Mouse (Mus musculus) hindbrain, embryonic 11.5 days (tissue): ENCODE results near the gene Pkdrej. TPM values are rescaled to one million over a fixed set of nuclear protein-coding genes. Genes with fewer than 3 reads are reported as not detected.

Experiments used
- ATAC-seq: fragments of 200-750 bp; cut with Nextera tagmentation; 2 replicates; pipeline ENCODE4 v1.8.0; 2017; ENCODE audit warnings: mild to moderate bottlenecking, moderate TSS enrichment, moderate library complexity; ENCODE audit not compliant: low FRiP score
- DNase-seq: peaks from one replicate; pipeline ENCODE4 v3.0.0-alpha.2; 2015; ENCODE audit warnings: low spot score
- H3K27ac ChIP-seq: fragments of 300-500 bp; sonication (generic); 2 replicates; pipeline ENCODE4 v1.5.1; 2014; ENCODE audit warnings: mild to moderate bottlenecking, low read depth, low read length
- H3K27me3 ChIP-seq: fragments of 300-500 bp; sonication (generic); 2 replicates; pipeline ENCODE4 v1.6.1; 2014; ENCODE audit warnings: mild to moderate bottlenecking, low read length, moderate library complexity, mixed read lengths; ENCODE audit not compliant: control insufficient read depth, insufficient read depth
- H3K36me3 ChIP-seq: fragments of 300-500 bp; sonication (generic); 2 replicates; pipeline ENCODE4 v1.6.1; 2014; ENCODE audit warnings: mild to moderate bottlenecking, low read length, moderate library complexity, mixed read lengths; ENCODE audit not compliant: control insufficient read depth, insufficient read depth
- H3K4me1 ChIP-seq: fragments of 300-500 bp; sonication (generic); replicated peaks from 2 replicates; pipeline ENCODE4 v1.6.1; 2014; ENCODE audit warnings: low read length, mixed read lengths; ENCODE audit not compliant: control insufficient read depth, insufficient read depth
- H3K4me2 ChIP-seq: fragments of 300-500 bp; sonication (generic); replicated peaks from 2 replicates; pipeline ENCODE4 v1.6.1; 2014; ENCODE audit warnings: mild to moderate bottlenecking, low read depth, low read length
- H3K4me3 ChIP-seq: fragments of 300-500 bp; sonication (generic); 2 replicates; pipeline ENCODE4 v1.5.1; 2014; ENCODE audit warnings: low read depth, low read length
- H3K9ac ChIP-seq: fragments of 300-500 bp; sonication (generic); 2 replicates; pipeline ENCODE4 v1.6.1; 2014; ENCODE audit warnings: low read depth, low read length
- H3K9me3 ChIP-seq: fragments of 300-500 bp; sonication (generic); 2 replicates; pipeline ENCODE4 v1.6.1; 2016; ENCODE audit warnings: low read length; ENCODE audit not compliant: control insufficient read depth
- WGBS: fragments of 180-500 bp; shearing (Covaris S2); extraction: QIAGEN DNeasy Blood & Tissue Kit; methylation state at CpG from one replicate; pipeline ENCODE4 v1.1.7; 2014; 5-methylcytosine and 5-hydroxymethylcytosine counted together
- polyA plus RNA-seq: library from polyadenylated mRNA; unstranded; fragments of >200 nt; fragmentation: Nextera tagmentation; extraction: Ambion mirVana; gene quantifications from 2 replicates; pipeline ENCODE4 v1.2.1, GENCODE M21; 2014

Gene Pkdrej
- polyA plus RNA-seq, 1 experiment from 2014 or later: 0.02 TPM

DNA sequence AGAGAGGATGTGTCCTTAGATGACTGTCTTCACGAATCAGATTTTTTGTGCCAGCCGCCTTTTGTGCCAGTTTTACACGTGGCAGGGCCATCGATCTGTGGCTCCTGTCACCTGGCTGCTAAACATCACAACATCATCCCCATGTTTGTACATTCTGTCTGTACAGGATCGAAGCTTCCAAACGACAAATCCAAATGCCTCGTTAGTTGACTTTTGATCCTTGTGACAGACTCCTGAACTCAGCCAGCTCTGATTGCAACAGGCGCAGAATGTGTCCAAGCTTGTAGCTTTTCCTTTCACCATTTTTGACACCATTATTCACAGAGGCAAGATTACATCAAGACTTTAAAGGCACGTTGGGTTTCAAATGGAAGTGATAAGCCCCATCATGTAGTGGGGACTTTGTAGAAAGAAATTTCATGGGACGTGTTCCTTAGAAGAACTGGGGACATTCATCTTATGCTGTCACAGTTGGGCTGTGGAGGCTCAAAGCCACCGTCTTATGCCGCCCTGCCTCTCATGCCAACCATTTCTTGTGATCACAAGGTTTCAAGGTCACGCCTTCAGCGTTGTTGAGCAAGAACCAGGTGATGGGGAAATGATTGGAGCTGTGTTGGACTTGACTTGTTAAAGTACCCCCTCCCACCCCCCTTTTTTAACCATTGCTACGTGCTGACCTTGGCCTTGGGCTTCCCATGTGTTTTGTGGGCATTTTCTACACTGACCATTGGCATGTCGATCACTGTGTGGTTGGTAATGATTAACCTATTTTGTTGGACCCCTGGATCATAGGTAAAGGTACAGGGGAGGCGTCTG is 50.0 kb downstream of the Pkdrej start:
- no peaks in the 10 kb centered on the region for H3K4me1 ChIP-seq
- no peak overlapping the region for H3K4me3 ChIP-seq
- no peak overlapping the region for H3K9ac ChIP-seq
- H3K4me2 ChIP-seq: no peak overlapping the region
- H3K36me3 ChIP-seq: no peaks in the 10 kb centered on the region
- no peaks in the 10 kb centered on the region for H3K27me3 ChIP-seq
- DNase-seq (no peak), ATAC-seq (no peak)
- H3K9me3 ChIP-seq: no peaks in the 10 kb centered on the region
- H3K27ac ChIP-seq: no peak overlapping the region
- WGBS: 88% methylated on average over 17 of the region's 17 CpGs

DNA sequence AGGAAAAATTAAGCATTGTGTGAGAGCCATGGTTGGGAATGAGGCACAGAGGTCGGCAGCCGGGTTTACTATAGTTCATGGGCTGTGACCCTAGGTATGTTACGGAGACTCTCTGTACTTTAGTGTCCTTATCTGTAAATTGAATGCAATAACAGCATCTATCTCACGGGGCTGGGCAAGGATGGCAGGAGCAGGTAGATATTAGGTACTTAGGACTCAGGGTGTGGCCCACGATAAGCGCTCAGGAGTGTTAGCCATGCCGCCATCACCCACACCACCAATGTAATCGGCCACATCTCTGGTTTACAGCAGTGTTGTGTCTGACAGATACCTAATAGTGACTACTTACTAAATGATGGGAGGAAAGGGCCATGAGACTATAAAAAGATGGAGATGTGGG is 52.5 kb downstream of the Pkdrej start:
- Histone ChIP-seq H3K4me1 (no peaks in the 10 kb centered on the region), H3K27ac (no peak overlapping the region), H3K9me3 (no peaks in the 10 kb centered on the region), H3K36me3 (no peaks in the 10 kb centered on the region), H3K27me3 (no peaks in the 10 kb centered on the region), H3K4me3 (no peak overlapping the region), H3K9ac (no peak overlapping the region), H3K4me2 (no peak overlapping the region)
- ATAC-seq (no peak), DNase-seq (no peak)
- WGBS: 95% methylated on average over 8 of the region's 8 CpGs

DNA sequence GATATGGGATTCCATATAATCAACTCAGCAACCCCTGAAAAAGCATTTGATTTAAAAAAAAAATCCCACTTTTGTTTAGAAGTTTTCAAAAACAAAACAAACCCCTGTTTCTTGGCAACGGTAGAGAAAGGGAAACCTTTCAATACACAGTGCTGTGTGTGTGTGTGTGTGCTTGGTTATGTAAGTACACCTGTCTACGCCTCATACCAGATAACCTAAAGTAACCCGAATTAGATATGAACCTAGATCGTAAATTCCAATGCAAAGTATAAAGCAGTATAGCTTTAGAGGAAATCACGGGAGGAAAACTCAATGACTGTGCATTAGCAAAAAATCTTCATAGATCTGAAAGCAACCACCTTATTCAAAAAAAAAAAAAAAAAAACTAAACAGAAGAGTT is 54.9 kb downstream of the Pkdrej start:
- WGBS: 91% methylated on average over 5 of the region's 5 CpGs
- Histone ChIP-seq H3K9ac (no peak overlapping the region), H3K27me3 (no peaks in the 10 kb centered on the region), H3K36me3 (no peaks in the 10 kb centered on the region), H3K9me3 (no peaks in the 10 kb centered on the region), H3K4me2 (no peak overlapping the region), H3K4me3 (no peak overlapping the region), H3K27ac (no peak overlapping the region), H3K4me1 (no peaks in the 10 kb centered on the region)
- ATAC-seq (no peak), DNase-seq (no peak)

DNA sequence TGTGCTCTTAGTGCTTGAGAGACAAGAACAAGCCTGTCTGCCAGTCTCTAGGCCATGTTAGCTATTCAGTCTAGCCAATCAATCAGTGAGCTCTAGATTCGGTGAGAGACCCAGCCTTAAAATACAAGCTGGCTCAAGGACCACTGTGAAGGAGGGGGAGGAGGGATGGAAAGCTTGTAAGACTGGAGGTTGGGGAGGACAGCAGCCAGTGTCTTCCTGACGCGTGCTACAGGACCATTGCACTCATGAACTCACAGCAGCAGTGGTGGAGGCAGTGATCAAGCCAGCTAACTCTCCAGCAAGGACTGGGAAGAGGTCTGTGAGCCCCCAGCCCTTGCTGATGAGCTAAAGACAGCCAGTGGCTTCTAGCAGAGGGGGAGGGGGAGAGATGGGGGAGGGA is 56.5 kb downstream of the Pkdrej start:
- no peak overlapping the region for H3K4me3 ChIP-seq
- H3K4me2 ChIP-seq: no peak overlapping the region
- H3K9ac ChIP-seq: no peak overlapping the region
- no peaks in the 10 kb centered on the region for H3K4me1 ChIP-seq
- no peaks in the 10 kb centered on the region for H3K9me3 ChIP-seq
- H3K27ac ChIP-seq: no peak overlapping the region
- no peak for DNase-seq
- no peaks in the 10 kb centered on the region for H3K27me3 ChIP-seq
- H3K36me3 ChIP-seq: no peaks in the 10 kb centered on the region
- ATAC-seq: no peak
- WGBS: 45% methylated on average over 3 of the region's 3 CpGs

Other genes with a start within 250 kb of the Pkdrej start
- gene Wnt7b, start 239.3 kb downstream of the Pkdrej start, polyA plus RNA-seq: 61.6 and 79.7 TPM in 2 replicates
- 0.49 and 1.5 TPM in 2 replicates for gene Ppara, start 86.8 kb downstream of the Pkdrej start, polyA plus RNA-seq
- 20.2 and 22.0 TPM in 2 replicates for gene Cdpf1, start 10.0 kb downstream of the Pkdrej start, polyA plus RNA-seq
- gene Ttc38, start 10.6 kb upstream of the Pkdrej start, polyA plus RNA-seq: 2.8 and 2.9 TPM in 2 replicates
- gene Gtse1, start 38.0 kb upstream of the Pkdrej start, polyA plus RNA-seq: 26.8 and 33.9 TPM in 2 replicates
- 30.4 and 34.6 TPM in 2 replicates for gene Trmu, start 57.6 kb upstream of the Pkdrej start, polyA plus RNA-seq
- 4.6 and 5.1 TPM in 2 replicates for gene Celsr1, start 212.0 kb upstream of the Pkdrej start, polyA plus RNA-seq
- gene Gramd4, start 236.0 kb upstream of the Pkdrej start, polyA plus RNA-seq: 8.7 and 10.1 TPM in 2 replicates